Mouse (Mus musculus) heart, embryonic 16.5 days (tissue): ENCODE measurements around the gene Pex11g. TPM values are rescaled to one million over a fixed set of nuclear protein-coding genes. Genes with fewer than 3 reads are reported as not detected.

Experiments used
- ATAC-seq: fragments of 200-750 bp; cut with Nextera tagmentation; replicated peaks from 2 replicates; pipeline ENCODE4 v1.8.0; 2017; ENCODE audit warnings: moderate number of reproducible peaks; ENCODE audit not compliant: insufficient read depth, low FRiP score; ENCODE audit errors: extremely low read depth
- H3K27ac ChIP-seq: fragments of 300-500 bp; sonication (generic); 2 replicates; pipeline ENCODE4 v1.5.1; 2014; ENCODE audit warnings: mild to moderate bottlenecking, low read length, control low read depth, moderate library complexity
- H3K27me3 ChIP-seq: fragments of 300-500 bp; sonication (generic); 2 replicates; pipeline ENCODE4 v1.6.1; 2014; ENCODE audit warnings: low read length, mixed read lengths; ENCODE audit not compliant: control insufficient read depth, insufficient read depth
- H3K36me3 ChIP-seq: fragments of 300-500 bp; sonication (generic); 2 replicates; pipeline ENCODE4 v1.6.1; 2014; ENCODE audit not compliant: control insufficient read depth, insufficient read depth
- H3K4me1 ChIP-seq: fragments of 300-500 bp; sonication (generic); 2 replicates; pipeline ENCODE4 v1.6.1; 2014; ENCODE audit warnings: low read length, mixed read lengths; ENCODE audit not compliant: control insufficient read depth, insufficient read depth
- H3K4me2 ChIP-seq: fragments of 300-500 bp; sonication (generic); 2 replicates; pipeline ENCODE4 v1.6.1; 2014; ENCODE audit warnings: low read depth, mild to moderate bottlenecking, control low read depth, low read length
- H3K4me3 ChIP-seq: fragments of 300-500 bp; sonication (generic); 2 replicates; pipeline ENCODE4 v1.5.1; 2014; ENCODE audit warnings: mild to moderate bottlenecking, control low read depth, low read length
- H3K9ac ChIP-seq: fragments of 300-500 bp; sonication (generic); 2 replicates; pipeline ENCODE4 v1.6.1; 2014; ENCODE audit warnings: low read length, control low read depth
- H3K9me3 ChIP-seq: fragments of 300-500 bp; sonication (generic); replicated peaks from 2 replicates; pipeline ENCODE4 v1.6.1; 2016; ENCODE audit warnings: low read length; ENCODE audit not compliant: control insufficient read depth
- WGBS: fragments of 180-500 bp; shearing (Covaris S2); extraction: QIAGEN DNeasy Blood & Tissue Kit; methylation state at CpG from one replicate; pipeline ENCODE4 v1.1.7; 2014; 5-methylcytosine and 5-hydroxymethylcytosine counted together
- polyA plus RNA-seq: library from polyadenylated mRNA; unstranded; fragments of >200 nt; fragmentation: Nextera tagmentation; extraction: Ambion mirVana; gene quantifications from 2 replicates; pipeline ENCODE4 v1.2.1, GENCODE M21; 2015

The Pex11g gene
- polyA plus RNA-seq, 1 experiment from 2014 or later: 5.3 TPM

DNA sequence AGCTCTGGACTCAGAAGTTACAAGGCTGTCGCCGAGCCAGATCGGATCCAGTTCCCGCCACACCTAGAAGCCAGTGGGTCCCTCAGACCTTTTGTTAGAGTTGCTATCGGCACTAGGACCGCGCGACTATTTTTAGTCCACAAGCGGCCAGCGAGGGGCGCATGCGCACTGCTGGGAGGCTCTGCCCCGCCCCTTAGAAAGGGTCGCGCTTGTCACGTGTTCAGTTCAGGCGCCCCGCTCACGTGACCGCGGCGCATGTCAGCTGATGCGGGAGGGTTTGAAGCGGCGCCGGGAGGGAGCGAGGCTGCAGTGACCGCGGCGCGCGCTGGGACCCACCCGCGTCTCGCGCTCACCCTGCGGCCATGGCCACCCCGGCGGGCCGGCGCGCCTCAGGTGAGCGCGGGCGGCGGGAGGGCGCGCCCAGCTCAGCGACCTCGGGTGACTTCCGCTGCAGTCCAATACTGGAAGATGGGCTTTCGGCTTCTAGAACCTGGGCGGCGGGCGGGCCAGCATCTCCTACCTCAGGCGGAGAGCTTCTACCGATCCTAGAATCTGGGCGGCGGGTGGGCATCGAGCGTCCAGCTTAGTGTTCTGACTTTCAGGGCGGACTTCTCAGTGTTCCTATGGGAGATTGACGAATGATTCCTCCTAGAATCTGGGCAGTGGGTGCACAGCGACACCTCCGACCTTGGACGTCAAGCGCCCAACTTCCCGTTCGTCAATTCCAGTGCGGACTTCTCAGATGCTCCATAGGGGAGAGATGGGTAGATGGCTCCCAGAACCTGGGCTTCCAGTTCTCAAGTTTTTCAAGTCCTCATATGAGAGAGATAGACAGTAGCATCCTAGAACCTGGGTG lies 33.0 kb upstream of the Pex11g start, which contains the start of gene Mcoln1:
Mcoln1 (plus strand) TSS at position 223 of the 856 bp plus-strand sequence.
- peak within 1 kb of the TSS; percentile 89 for H3K9ac ChIP-seq
- H3K4me2 ChIP-seq: peak within 1 kb of the TSS; percentile 92
- peak; percentile 91 for ATAC-seq
- under 1% methylated on average over 70 of the region's 70 CpGs for WGBS
- H3K4me3 ChIP-seq: peak within 1 kb of the TSS; percentile 82
- peaks cover 11% of the 10 kb centered on the region for H3K4me1 ChIP-seq
- no peaks in the 10 kb centered on the region for H3K9me3 ChIP-seq
- H3K36me3 ChIP-seq: peaks cover 17% of the 10 kb centered on the region
- H3K27ac ChIP-seq: peak within 1 kb of the TSS; percentile 94
- H3K27me3 ChIP-seq: no peaks in the 10 kb centered on the region

GRCm38 (mm10) chr8:3499751-3500150 lies 32.3 kb upstream of the Pex11g start:
- peak overlapping the region; percentile 94 for H3K27ac ChIP-seq
- peak overlapping the region; percentile 92 for H3K4me2 ChIP-seq
- WGBS: 4% methylated on average over 8 of the region's 8 CpGs
- H3K9me3 ChIP-seq: no peaks in the 10 kb centered on the region
- H3K27me3 ChIP-seq: no peaks in the 10 kb centered on the region
- peak overlapping the region; percentile 82 for H3K4me3 ChIP-seq
- peak; percentile 17 for ATAC-seq
- H3K4me1 ChIP-seq: peaks cover 11% of the 10 kb centered on the region
- peaks cover 24% of the 10 kb centered on the region for H3K36me3 ChIP-seq
- peak overlapping the region; percentile 87 for H3K9ac ChIP-seq

DNA sequence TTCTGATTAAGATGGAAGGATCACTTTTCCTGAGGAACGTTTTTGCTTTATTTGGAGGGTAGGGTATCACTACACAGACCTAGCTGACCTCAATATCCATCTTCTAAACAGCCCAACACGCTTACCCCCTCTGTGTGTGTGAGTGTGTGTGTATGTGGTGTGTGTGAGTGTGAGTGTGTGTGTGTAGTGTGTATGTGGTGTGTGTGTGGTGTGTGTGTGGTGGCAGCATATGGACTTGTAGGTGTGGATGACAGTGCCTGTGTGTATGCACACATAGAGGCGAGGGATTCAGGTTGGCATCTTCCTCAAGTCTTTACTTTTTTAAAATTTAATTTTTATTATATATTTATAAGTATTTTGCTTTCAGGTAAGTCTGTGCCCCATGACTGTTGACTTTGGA lies 31.1 kb upstream of the Pex11g start:
- no peak for ATAC-seq
- no peaks in the 10 kb centered on the region for H3K9me3 ChIP-seq
- no peak overlapping the region for H3K4me2 ChIP-seq
- peaks cover 24% of the 10 kb centered on the region for H3K36me3 ChIP-seq
- H3K9ac ChIP-seq: no peak overlapping the region
- 89% methylated on average over 3 of the region's 3 CpGs for WGBS
- H3K27ac ChIP-seq: no peak overlapping the region
- no peaks in the 10 kb centered on the region for H3K27me3 ChIP-seq
- H3K4me3 ChIP-seq: no peak overlapping the region
- peaks cover 18% of the 10 kb centered on the region for H3K4me1 ChIP-seq

GRCm38 (mm10) chr8:3496428-3496748 lies 28.9 kb upstream of the Pex11g start:
- Histone ChIP-seq H3K36me3 (peaks cover 24% of the 10 kb centered on the region), H3K4me2 (no peak overlapping the region), H3K27me3 (no peaks in the 10 kb centered on the region), H3K4me3 (no peak overlapping the region), H3K4me1 (peaks cover 18% of the 10 kb centered on the region), H3K9ac (no peak overlapping the region), H3K27ac (no peak overlapping the region), H3K9me3 (no peaks in the 10 kb centered on the region)
- 85% methylated on average over 15 of the region's 15 CpGs for WGBS
- no peak for ATAC-seq

DNA sequence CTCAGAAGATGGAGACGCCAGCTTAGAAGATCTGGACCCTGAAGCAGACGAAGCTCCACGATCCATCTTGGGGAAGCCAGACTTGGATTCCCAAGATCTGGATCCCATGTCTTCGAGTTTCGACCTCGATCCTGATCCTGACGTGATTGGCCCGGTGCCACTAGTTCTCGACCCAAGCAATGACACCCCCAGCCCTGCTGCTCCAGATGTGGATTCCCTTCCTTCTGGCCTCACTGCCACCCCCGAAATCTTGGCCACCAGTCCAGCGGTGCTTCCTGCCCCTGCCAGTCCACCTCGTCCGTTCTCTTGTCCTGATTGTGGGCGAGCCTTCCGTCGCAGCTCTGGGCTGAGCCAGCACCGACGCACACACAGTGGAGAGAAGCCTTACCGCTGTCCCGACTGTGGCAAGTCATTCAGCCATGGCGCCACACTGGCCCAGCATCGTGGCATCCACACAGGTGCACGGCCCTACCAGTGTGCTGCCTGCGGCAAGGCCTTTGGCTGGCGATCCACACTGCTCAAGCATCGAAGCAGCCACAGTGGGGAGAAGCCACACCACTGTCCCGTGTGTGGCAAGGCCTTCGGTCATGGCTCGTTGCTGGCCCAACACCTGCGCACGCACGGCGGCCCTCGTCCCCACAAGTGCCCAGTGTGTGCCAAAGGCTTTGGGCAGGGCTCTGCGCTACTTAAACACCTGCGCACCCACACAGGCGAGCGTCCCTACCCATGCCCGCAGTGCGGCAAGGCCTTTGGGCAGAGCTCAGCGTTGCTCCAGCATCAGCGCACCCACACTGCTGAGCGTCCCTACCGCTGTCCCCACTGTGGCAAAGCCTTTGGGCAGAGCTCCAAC lies 28.3 kb upstream of the Pex11g start:
- peaks cover 12% of the 10 kb centered on the region for H3K4me1 ChIP-seq
- peaks cover 24% of the 10 kb centered on the region for H3K36me3 ChIP-seq
- no peak overlapping the region for H3K27ac ChIP-seq
- no peaks in the 10 kb centered on the region for H3K9me3 ChIP-seq
- no peak for ATAC-seq
- 93% methylated on average over 44 of the region's 44 CpGs for WGBS
- H3K4me2 ChIP-seq: no peak overlapping the region
- H3K27me3 ChIP-seq: no peaks in the 10 kb centered on the region
- H3K9ac ChIP-seq: no peak overlapping the region
- no peak overlapping the region for H3K4me3 ChIP-seq

GRCm38 (mm10) chr8:3493845-3494208 lies 26.3 kb upstream of the Pex11g start:
- peaks cover 24% of the 10 kb centered on the region for H3K36me3 ChIP-seq

GRCm38 (mm10) chr8:3492901-3493844 lies 25.7 kb upstream of the Pex11g start, which contains the start of gene Zfp358:
Gene Zfp358, plus strand, starts transcription at chr8:3493138.
- Histone ChIP-seq H3K36me3 (peaks cover 24% of the 10 kb centered on the region), H3K9ac (peak within 1 kb of the TSS; percentile 100), H3K4me1 (peaks cover 8% of the 10 kb centered on the region), H3K27ac (peak within 1 kb of the TSS; percentile 84), H3K4me3 (peak within 1 kb of the TSS; percentile 98), H3K4me2 (peak within 1 kb of the TSS; percentile 74), H3K27me3 (no peaks in the 10 kb centered on the region), H3K9me3 (no peaks in the 10 kb centered on the region)
- under 1% methylated on average over 57 of the region's 64 CpGs for WGBS
- peak; percentile 92 for ATAC-seq

More at GRCm38 (mm10) chr8:3493845-3494208, 26.3 kb upstream of the Pex11g start:
- H3K27me3 ChIP-seq: no peaks in the 10 kb centered on the region
- H3K4me3 ChIP-seq: peak overlapping the region; percentile 98
- 22% methylated on average over 6 of the region's 6 CpGs for WGBS
- H3K27ac ChIP-seq: peak overlapping the region; percentile 84; the same call in 1 of the 2 replicates
- peaks cover 8% of the 10 kb centered on the region for H3K4me1 ChIP-seq
- H3K9me3 ChIP-seq: no peaks in the 10 kb centered on the region
- peak overlapping the region; percentile 100 for H3K9ac ChIP-seq
- peak overlapping the region; percentile 74 for H3K4me2 ChIP-seq
- ATAC-seq: 0 out of 2 replicates have a peak, but pooled peaks have one; percentile 2

DNA sequence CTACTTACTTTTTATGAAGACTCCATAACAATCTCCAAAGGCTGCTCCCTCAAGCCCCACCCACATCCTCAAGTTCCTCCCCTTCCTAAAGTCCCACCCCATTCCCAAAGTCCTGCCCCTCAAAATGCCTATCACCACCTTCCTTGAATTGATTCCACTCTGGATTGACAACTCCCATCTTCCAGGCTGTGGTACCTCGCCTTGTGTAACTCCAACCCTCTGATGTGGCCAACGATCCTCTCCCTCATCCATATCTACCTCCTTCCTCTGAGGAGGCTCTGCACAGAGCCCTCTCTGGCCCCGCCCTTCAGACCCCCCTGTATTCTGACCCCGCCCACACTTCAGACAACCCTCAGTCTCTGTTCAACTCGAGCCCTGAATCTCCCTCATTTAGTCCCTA lies 17.7 kb upstream of the Pex11g start:
- no peaks in the 10 kb centered on the region for H3K9me3 ChIP-seq
- H3K4me3 ChIP-seq: no peak overlapping the region
- H3K4me2 ChIP-seq: no peak overlapping the region
- no peak overlapping the region for H3K9ac ChIP-seq
- H3K27ac ChIP-seq: no peak overlapping the region
- no peak for ATAC-seq
- H3K27me3 ChIP-seq: 0 out of 2 replicates have a peak, but pooled peaks cover 2% of the 10 kb centered on the region
- WGBS: 24% methylated on average over 5 of the region's 5 CpGs
- H3K36me3 ChIP-seq: no peaks in the 10 kb centered on the region
- no peaks in the 10 kb centered on the region for H3K4me1 ChIP-seq
